Mouse (Mus musculus) frontal cortex, postnatal 14 days (tissue): ENCODE measurements around the gene Frs2.
"Not testable (repeated sequence)": the region's sequence is repeated elsewhere in the genome, so short reads cannot be mapped to it uniquely, and the experiment has no call there.

Experiments
- DNase-seq, 2 experiments: peaks; one replicate each; pipeline ENCODE4 v3.0.0; 2022; ENCODE audit warnings: low spot score in 2 of 2

The Frs2 gene

DNA sequence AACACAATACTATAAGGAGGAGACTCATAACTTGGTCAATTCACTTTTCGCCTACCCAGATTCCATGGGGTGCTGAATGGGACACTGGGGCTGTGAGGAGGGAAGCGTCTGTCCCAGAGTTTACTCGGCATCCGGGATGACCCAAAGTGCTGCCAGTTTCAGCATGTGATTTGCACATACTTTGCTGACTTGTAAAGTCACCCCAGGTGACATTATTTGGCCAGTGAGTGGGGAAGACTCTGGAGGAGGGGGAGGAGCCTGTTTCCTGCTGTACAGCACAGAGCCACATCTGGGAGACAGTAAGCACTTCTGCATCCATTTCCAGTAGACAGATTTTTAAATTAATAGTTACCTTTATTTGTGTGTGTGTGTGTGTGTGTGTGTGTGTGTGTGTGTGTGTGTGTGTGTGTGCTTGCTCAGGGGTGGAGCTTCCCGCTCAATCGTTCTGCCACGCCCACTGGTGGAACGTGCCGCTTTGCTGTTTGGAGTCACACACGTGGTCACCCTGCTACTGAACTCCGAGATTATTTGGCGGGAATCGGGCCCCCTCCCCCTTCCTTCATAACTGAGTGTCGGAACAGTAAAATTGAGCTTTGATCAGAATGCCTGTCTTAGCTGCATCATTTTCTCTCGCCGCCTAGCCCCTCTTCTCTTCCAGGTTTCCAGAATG, 104.7 kb downstream of the Frs2 start:
- DNase-seq, result not testable (repeated sequence)

DNA sequence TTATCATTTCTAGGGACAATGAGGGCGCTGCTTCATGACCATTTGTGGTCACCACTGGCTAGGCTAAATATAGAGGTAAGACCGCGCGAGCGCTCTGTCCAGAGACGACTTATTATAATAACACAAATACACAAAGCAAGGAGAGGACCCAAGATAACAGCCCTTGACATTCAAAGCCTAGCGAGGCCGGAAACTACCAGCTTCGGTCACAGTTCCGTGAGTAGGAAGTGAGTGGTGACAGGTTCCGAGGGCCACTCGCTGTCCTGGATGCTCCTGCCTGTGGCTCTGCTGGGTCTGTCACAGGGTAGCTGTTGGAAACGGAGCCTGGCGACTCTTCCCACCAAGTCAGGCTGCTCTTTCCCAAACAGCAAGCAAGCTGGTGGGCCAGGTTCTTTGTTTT, 106.0 kb downstream of the Frs2 start:
- no peak for DNase-seq

DNA sequence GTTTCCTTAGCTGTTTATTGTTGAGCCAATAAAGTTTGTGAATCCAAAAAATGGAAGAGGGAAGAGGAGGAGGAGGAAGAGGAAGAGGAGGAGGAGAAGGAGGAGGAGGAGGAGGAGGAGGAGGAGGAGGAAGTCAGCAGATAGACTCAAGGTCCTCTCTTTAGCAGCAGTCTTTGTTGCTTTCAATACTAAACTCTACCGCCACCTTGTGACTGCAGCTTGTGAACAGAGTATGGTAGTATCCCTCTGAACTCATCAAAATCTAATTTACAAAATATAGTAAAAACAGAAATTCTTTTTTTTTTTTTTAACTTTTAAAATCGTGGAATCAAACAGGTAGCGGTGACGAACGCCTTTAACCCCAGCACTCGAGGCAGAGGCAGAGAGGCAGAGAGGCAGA, 108.0 kb downstream of the Frs2 start:
- DNase-seq, result no peak

DNA sequence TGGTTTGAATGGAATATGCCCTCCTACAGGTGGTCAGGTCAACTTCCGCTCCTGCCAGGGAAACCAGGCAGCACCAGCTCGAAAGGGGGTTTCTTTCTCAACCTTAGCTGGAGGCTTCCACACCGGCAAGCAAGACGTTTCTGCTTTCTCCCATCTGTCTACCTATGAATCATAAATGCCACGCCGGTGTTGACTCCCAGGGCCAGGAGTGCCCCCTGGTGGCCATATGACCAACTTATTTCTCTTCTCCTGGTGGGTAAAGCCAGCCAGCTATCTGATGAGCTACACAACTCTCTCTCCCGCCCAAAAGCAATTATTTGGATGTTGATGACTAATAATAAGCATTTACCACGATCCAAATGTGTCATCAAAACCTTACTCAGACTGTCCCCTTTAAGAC, 114.5 kb downstream of the Frs2 start:
- peak; percentile 52 to 70 for DNase-seq

DNA sequence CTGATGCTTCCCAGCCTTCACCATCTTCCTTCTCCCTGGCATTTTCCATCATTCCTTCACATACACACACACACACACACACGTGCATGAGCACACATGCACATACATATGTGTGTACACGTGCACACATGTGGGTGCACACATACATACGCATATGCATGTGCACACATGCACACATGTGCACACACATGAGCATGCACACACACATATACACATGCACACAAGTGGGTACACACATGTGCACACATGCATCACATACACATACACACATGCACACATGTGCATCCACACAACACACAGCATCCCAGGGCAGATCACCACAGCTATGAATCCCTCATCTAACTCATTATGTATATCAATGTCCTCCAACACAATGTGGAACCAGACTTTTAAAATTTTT, 117.2 kb downstream of the Frs2 start:
- no peak for DNase-seq

DNA sequence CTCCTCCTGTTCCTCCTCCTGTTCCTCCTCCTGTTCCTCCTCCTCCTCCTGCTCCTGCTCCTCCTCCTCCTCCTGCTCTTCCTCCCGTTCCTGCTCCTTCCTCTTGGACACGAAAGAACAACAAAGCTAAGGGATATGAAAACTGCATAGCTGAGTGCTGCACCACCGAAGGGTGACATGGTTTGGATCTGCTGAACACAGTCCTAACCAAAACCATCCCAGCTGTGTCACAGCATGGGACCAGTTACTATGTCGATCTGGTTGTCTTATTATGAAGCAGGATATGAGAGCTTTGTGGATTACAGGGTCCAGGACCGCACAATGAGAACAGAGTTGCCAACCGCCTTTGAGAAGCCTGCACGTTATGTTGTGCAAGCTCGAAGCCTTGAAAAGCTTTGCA, 122.2 kb downstream of the Frs2 start:
- no peak for DNase-seq

DNA sequence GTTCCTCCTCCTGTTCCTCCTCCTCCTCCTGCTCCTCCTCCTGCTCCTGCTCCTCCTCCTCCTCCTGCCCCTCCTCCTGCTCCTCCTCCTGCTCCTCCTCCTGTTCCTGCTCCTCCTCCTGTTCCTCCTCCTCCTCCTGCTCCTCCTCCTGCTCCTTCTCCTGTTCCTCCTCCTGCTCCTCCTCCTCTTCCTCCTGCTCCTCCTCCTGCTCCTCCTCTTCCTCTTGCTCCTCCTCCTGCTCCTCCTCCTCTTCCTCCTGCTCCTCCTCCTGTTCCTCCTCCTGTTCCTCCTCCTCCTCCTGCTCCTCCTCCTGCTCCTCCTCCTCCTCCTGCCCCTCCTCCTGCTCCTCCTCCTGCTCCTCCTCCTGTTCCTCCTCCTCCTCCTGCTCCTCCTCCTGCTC, 122.6 kb downstream of the Frs2 start:
- not testable (repeated sequence) for DNase-seq

DNA sequence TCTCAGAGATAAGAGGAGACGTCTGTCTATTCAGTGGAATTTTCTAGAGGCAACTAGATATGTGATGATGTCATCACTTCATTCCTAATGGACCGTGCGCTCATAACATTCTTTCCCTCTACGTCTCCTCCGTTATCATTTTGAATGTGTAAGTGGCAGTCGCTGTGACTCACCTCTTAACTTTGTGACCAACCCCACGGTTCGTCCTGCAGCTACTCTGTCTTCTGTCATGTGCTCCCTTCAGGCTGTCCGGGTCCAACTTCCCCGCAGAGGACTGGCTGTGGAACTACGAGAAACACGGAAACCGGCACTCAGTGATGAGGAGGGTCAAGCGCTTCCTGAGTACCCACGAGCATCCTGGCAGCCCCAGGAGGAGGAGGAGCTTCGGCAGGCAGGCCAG, 124.6 kb downstream of the Frs2 start:
- DNase-seq, result no peak

DNA sequence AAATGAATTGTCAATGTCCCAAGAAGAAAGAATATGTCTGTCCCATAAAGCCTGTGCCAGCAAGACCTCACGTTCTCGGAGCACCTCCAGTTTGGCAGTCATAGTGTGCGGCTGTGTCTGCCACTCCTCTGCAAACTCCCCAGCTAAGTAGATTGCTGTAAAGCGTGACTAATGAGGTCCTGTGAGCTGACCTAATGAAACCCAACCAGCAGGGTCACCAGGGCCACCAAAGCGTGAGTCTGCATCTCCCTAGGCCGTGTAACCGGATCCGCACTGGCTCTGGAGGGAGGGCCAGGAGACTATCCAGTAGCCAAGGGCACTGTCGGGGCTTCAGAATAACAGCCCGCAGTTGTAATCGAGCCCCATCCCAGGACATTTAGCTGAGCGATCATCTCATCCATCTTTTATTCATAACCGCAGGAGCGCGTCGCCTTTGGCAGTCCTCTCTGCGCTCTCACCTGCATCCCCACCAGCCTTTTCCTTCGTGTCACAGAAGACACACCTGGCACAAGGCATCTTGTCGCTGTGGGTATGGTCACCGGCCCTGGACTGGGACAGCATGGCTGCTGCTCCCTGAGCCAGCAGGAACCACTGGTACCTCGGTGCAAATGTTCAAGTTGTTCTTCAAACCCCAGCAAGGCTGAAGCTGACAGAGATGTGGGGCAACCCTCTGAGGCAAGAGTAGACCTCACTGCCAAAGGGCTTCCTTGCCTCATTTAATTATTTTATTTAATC, 127.1 kb downstream of the Frs2 start:
- DNase-seq, result no peak
